Mouse (Mus musculus) small intestine, adult 2 months (tissue): Measurements from ENCODE around the gene Wdr4.

ENCODE experiments used
- CTCF ChIP-seq: fragments of 200-500 bp; IDR thresholded peaks from 2 replicates; pipeline ENCODE4 v1.5.1; 2012; ENCODE audit warnings: low read depth, mild to moderate bottlenecking, control low read depth, inconsistent platforms, low read length, moderate library complexity, mixed read lengths; ENCODE audit not compliant: insufficient replicate concordance, insufficient read length; ENCODE audit errors: extremely low read depth
- POLR2A ChIP-seq: fragments of 200-500 bp; IDR thresholded peaks from 2 replicates; pipeline ENCODE4 v1.6.1; 2012; ENCODE audit warnings: low read depth, mild to moderate bottlenecking, control low read depth, inconsistent platforms, low read length, moderate library complexity

- TF ChIP-seq POLR2A (no peak), CTCF (no peak)
Measured at GRCm38 (mm10) chr17:31503337-31503736, 16.4 kb downstream of the Wdr4 start.
